Mouse (Mus musculus) stomach, adult 2 months (tissue): ENCODE results near the gene Mia3. TPM values are rescaled to one million over a fixed set of nuclear protein-coding genes. Genes with fewer than 3 reads are reported as not detected.

ENCODE experiments used
- polyA plus RNA-seq: library from polyadenylated mRNA; depleted of rRNA; stranded (reverse); fragments of >200 nt; gene quantifications from 2 replicates; pipeline ENCODE4 v1.2.3, GENCODE M21; 2012; rRNA removed

Gene Mia3
- 43.7 and 50.9 TPM in 2 replicates for polyA plus RNA-seq

DNA sequence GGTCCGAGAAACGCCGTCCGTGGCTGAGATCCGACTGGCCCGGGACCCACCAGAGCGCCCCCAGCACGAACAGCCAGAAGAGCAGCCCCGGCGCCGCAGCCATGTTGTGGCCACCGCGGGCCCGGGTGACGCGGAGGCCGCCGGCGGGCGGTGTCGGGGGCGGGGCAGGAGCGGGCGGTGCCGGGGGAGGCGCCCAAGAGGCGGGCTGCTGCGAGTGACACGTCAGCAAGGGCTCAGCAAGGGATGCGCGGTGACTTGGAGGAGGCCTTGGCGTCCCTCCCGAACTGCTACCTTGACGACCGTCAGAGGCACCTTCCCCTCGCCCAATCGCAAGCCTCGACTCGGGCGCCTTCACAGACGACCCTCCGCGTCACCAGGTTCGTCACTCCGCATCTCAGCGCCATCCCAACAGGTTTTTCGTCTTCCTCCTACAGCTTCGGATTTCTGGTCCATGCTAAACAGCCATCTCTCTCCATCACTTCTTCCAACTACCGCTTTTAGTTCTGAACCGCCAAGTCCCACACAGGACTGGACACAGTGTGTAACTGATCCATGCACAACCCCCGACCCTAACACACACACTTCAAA, at the start of gene Mia3:
Gene Mia3 (minus strand): TSS at position 127 of the 588 bp plus-strand sequence.

DNA sequence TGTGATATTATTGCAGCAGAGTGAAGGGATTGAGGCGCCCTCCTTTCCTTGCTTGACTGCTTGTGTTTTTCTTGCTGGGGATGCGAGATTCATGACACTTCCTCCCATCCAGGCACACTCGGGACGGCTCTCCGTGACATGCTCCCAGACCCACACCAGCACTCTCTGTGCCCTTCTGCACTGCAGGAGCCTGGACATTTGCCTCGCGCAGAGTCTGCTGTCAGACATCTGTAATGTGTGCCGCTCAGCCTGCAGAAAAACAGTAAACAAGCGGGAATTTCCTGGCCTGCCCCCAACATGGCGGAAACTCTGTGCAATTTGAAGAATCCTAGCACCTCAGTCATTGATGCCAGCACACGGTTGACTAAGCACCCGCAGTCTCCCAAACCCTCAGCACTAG, 48.5 kb upstream of the Mia3 start, which contains the start of gene Hhipl2:
Gene Hhipl2 (plus strand): TSS at position 343 of the 400 bp plus-strand sequence.

DNA sequence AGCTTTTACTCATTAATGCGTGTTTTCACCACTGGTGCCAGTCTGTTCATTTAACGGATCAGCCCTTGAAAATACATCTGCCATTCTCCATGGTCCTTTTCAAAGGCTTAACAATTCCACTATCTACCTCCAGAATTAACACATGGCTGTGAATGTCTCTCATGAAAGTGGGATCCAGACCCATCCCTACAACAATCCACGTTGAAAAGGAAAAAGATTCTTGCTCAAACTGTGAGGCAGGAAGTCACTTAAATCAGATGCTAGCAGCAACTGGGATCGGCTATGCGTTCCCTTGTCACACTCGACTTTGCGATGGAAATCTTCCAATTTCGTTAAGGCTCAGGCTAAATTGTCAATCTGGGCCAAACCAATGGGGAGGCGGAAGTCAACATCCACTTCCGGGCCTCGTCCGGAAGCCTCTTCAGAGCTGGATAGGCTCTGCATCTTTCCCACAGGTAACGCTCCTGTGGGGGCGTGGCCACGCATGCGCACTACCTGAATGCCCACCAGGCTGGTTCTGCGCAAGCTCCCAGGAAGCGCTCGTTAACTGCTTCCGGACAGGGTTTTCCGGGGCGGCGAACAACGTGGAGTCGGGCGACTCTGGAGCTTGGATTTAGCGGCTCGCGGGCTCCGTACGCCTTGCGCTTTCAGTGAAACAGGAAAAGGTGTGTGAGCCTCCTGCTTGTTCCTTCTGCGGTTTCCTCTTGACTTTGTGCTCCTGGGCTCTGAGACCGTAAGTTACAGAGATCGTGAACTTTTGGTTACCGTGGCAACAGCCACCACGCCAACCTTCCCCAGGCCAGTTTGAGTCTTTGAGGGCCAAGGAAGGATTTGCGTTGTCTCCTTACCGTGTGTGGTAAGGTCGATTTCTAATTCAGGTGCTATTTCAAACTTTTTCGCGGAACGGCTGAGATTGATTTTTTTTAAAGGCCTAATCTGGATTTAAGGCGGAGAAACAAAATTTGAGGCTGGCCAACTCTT, 19.4 kb upstream of the Mia3 start, which contains the start of gene Taf1a:
Gene Taf1a (plus strand): TSS at position 556 of the 981 bp plus-strand sequence.

DNA sequence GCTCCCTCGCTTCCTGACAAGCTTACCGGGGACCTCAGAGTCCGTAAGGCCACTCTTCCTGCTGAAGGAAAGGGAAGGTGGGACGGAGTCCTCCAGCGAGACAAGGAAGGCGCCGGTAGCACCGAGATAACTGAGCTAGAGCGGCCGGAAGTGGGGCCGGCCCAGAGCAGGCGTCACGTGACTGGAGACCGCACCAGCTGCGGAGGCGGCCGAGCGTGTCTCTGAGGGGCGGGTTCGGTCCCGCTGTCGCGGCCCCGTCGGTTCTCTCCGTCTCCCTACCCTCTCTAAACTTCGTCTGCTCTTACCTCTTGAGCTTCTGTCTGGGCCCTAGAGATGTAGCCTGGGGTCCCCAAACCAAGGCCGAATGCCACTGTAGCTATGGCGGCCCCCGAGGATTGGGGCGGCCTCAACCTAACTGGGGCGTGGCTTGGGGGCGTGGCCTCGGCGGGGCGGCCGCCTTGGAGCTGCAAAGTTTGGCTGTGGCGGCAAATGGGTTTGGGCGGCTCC, 72.4 kb downstream of the Mia3 start, which contains the start of gene Brox:
Gene Brox (minus strand): TSS at position 393 of the 507 bp plus-strand sequence.

DNA sequence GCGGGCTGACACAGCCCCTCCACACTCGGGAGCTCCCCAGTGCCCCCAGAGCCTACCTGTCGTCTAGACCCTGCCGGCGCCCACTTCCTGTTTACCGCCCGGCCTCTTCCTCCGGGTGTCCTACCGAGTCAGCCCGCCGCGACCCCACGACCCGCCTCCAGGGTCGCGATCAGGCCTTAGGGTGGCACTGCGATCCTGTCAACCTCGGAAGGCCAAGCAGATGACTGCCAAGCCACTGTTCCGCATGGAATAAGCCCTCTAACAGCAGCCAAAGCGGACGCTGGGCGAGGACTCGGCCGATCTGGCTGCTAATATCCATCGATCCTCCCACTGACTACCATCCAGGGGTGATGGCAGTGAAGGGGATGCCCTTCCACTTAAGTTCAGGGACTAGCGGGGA, 72.9 kb downstream of the Mia3 start, which contains the start of gene Aida:
Gene Aida (plus strand): TSS at position 126 of the 400 bp plus-strand sequence.

Other genes starting within 250 kb of the Mia3 start
- 8.0 and 8.5 TPM in 2 replicates for gene Disp1, start 148.0 kb downstream of the Mia3 start, polyA plus RNA-seq
- gene Aida, start 73.0 kb downstream of the Mia3 start, polyA plus RNA-seq = 1.8 and 3.0 TPM in 2 replicates
- gene Brox, start 72.3 kb downstream of the Mia3 start, polyA plus RNA-seq = 3.0 and 5.3 TPM in 2 replicates
- gene Taf1a, start 19.4 kb upstream of the Mia3 start, polyA plus RNA-seq = 1.6 and 3.1 TPM in 2 replicates
- gene Hhipl2, start 48.7 kb upstream of the Mia3 start, polyA plus RNA-seq = 0.08 and 0.15 TPM in 2 replicates